ENCODE assay signal across 25 mouse cellular contexts in the genomic region with DNA sequence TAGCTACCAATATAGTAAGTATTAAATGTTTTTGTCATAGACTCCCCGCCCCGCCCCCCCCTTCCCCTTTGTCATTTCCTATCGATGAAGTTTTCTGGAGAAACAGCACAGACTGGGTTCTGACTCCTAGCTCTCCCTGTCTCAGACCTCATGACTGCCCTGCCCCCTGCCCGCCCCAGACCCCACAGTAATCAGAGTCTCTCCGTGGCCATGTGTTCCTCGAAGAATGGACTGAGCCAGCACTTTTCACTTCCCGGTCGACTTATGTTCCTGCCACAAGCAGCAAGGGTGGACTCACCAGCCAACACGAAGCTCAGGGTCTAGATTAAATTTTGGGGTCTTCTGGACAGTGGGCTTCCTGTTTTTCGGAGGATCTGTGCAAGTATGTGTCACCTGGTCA.
DNase-seq lines count a peak whose midpoint lies in the region; ATAC-seq lines count a peak whose summit lies in the region.
"Had no signal": no experiment of that assay in that cellular context is flagged by ENCODE, and none has a peak within 500 bp of the region (broad histone marks: within the 10 kb centered on the region; RNA-seq: fewer than 3 reads in every experiment).

No protein-coding gene starts in this region.

- WGBS in lung, embryonic 16.5 days = 54% methylated on average over 10 of the region's 10 CpGs
- 63% methylated on average over 10 of the region's 10 CpGs for WGBS in embryonic facial prominence, embryonic 10.5 days
- 67% methylated on average over 10 of the region's 10 CpGs for WGBS in limb, embryonic 10.5 days
- 74% methylated on average over 10 of the region's 10 CpGs for WGBS in neural tube, embryonic 15.5 days

- H3K9ac ChIP-seq in lung, embryonic 16.5 days (ENCODE audit: low read length) = no peak overlapping the region
- H3K9ac ChIP-seq in neural tube, embryonic 15.5 days (replicated peaks) = no peak overlapping the region
- H3K9ac ChIP-seq: embryonic facial prominence, embryonic 15.5 days; forebrain, postnatal 0 days; heart, embryonic 13.5 days; hindbrain, embryonic 14.5 days had no signal

- H3K4me2 ChIP-seq in lung, embryonic 16.5 days (ENCODE audit: low read depth, low read length) = no peak overlapping the region
- no peak overlapping the region for H3K4me2 ChIP-seq in neural tube, embryonic 15.5 days
- H3K4me2 ChIP-seq: embryonic facial prominence, embryonic 15.5 days; heart, embryonic 13.5 days; hindbrain, embryonic 14.5 days had no signal

- no peak overlapping the region for H3K27ac ChIP-seq in lung, embryonic 16.5 days (ENCODE audit: low read length)
- H3K27ac ChIP-seq in embryonic facial prominence, embryonic 10.5 days (replicated peaks) = no peak overlapping the region
- 0 out of 2 replicates have a peak overlapping the region, but pooled peaks have one; percentile 25 for H3K27ac ChIP-seq in limb, embryonic 10.5 days
- H3K27ac ChIP-seq in neural tube, embryonic 15.5 days (replicated peaks) = no peak overlapping the region
- H3K27ac ChIP-seq: embryonic facial prominence, embryonic 15.5 days; gastrocnemius, adult 2 months; heart, embryonic 13.5 days; hindbrain, embryonic 14.5 days had no signal

- no peaks in the 10 kb centered on the region for H3K36me3 ChIP-seq in lung, embryonic 16.5 days (ENCODE audit: control insufficient read depth, insufficient read depth, low read length)
- no peaks in the 10 kb centered on the region for H3K36me3 ChIP-seq in embryonic facial prominence, embryonic 10.5 days (replicated peaks)
- H3K36me3 ChIP-seq in limb, embryonic 10.5 days = no peaks in the 10 kb centered on the region
- H3K36me3 ChIP-seq in neural tube, embryonic 15.5 days = no peaks in the 10 kb centered on the region
- H3K36me3 ChIP-seq: embryonic facial prominence, embryonic 15.5 days; heart, embryonic 13.5 days had no signal

- no peaks in the 10 kb centered on the region for H3K27me3 ChIP-seq in lung, embryonic 16.5 days (ENCODE audit: control insufficient read depth, insufficient read depth, low read depth, low read length)
- H3K27me3 ChIP-seq in embryonic facial prominence, embryonic 10.5 days (replicated peaks; ENCODE audit: low read depth, poor library complexity, severe bottlenecking) = no peaks in the 10 kb centered on the region
- H3K27me3 ChIP-seq in limb, embryonic 10.5 days (ENCODE audit: low read depth, poor library complexity, severe bottlenecking) = no peaks in the 10 kb centered on the region
- peaks cover 4% of the 10 kb centered on the region; the same call in 1 of the 2 replicates for H3K27me3 ChIP-seq in neural tube, embryonic 15.5 days (replicated peaks)
- H3K27me3 ChIP-seq: embryonic facial prominence, embryonic 15.5 days; heart, embryonic 13.5 days had no signal

- no peak overlapping the region for H3K4me3 ChIP-seq in lung, embryonic 16.5 days (ENCODE audit: low read length)
- no peak overlapping the region for H3K4me3 ChIP-seq in embryonic facial prominence, embryonic 10.5 days
- H3K4me3 ChIP-seq in limb, embryonic 10.5 days = no peak overlapping the region
- H3K4me3 ChIP-seq in neural tube, embryonic 15.5 days (replicated peaks) = no peak overlapping the region
- H3K4me3 ChIP-seq: embryonic facial prominence, embryonic 15.5 days; gastrocnemius, adult 2 months; heart, embryonic 13.5 days had no signal

- peak; percentile 26; the same call in 1 of the 2 replicates for ATAC-seq in lung, embryonic 16.5 days (ENCODE audit: low read depth)
- no peak for ATAC-seq in neural tube, embryonic 15.5 days (ENCODE audit: low FRiP score)
- ATAC-seq: CD4-positive, CD25-positive, alpha-beta regulatory T cell, adult 4 months; forebrain, embryonic 14.5 days; forebrain, postnatal 0 days had no signal

- peaks cover 11% of the 10 kb centered on the region for H3K4me1 ChIP-seq in lung, embryonic 16.5 days (replicated peaks; ENCODE audit: control insufficient read depth, insufficient read depth, low read length)
- peaks cover 58% of the 10 kb centered on the region for H3K4me1 ChIP-seq in embryonic facial prominence, embryonic 10.5 days
- H3K4me1 ChIP-seq in limb, embryonic 10.5 days = peaks cover 37% of the 10 kb centered on the region
- peaks cover 6% of the 10 kb centered on the region for H3K4me1 ChIP-seq in neural tube, embryonic 15.5 days

- H3K9me3 ChIP-seq in lung, embryonic 16.5 days (ENCODE audit: control insufficient read depth, low read length) = no peaks in the 10 kb centered on the region
- H3K9me3 ChIP-seq in embryonic facial prominence, embryonic 10.5 days = no peaks in the 10 kb centered on the region
- no peaks in the 10 kb centered on the region for H3K9me3 ChIP-seq in limb, embryonic 10.5 days (replicated peaks)
- H3K9me3 ChIP-seq in neural tube, embryonic 15.5 days (replicated peaks) = no peaks in the 10 kb centered on the region
- H3K9me3 ChIP-seq: embryonic facial prominence, embryonic 15.5 days; heart, embryonic 13.5 days had no signal

- peak; percentile 44 for DNase-seq in layer of hippocampus, adult 9-11 months
- DNase-seq in layer of hippocampus, adult 18-20 months (ENCODE audit: low spot score in 2 of 2) = no peak
- DNase-seq in lung, adult 18-20 months = no peak
- DNase-seq in embryonic facial prominence, embryonic 10.5 days (ENCODE audit: low spot score) = peak; percentile 47
- no peak for DNase-seq in limb, embryonic 10.5 days (ENCODE audit: low spot score)
- DNase-seq in urinary bladder, postnatal 10 days (ENCODE audit: low spot score) = no peak
- DNase-seq: adrenal gland, adult 2 months; adrenal gland, postnatal 14 days; cerebellum, adult 11-12 months; cerebellum, adult 8-10 months; cerebellum, postnatal 10 days; cerebellum, postnatal 36 days; embryo, embryonic 11 days; forebrain, postnatal 0 days; gastrocnemius, adult 2 months; gastrocnemius, postnatal 14 days; heart, postnatal 14 days; heart, postnatal 4 days had no signal

Comparison
In these comparisons a context has a peak if more than half of its experiments do, and no peak if none do; other contexts are left out.
1. DNase-seq: peak in layer of hippocampus, adult 9-11 months (single experiment) and embryonic facial prominence, embryonic 10.5 days (single experiment); none in layer of hippocampus, adult 18-20 months (0 of 2), lung, adult 18-20 months (0 of 2), limb, embryonic 10.5 days (single experiment) and urinary bladder, postnatal 10 days (single experiment).